Mouse (Mus musculus): ENCODE data around the gene Dynlrb2. TPM values are rescaled to one million over a fixed set of nuclear protein-coding genes. Genes with fewer than 3 reads are reported as not detected.

Gene Dynlrb2
- polyA plus RNA-seq, 1 experiment from 2014 or later: not detected

DNA sequence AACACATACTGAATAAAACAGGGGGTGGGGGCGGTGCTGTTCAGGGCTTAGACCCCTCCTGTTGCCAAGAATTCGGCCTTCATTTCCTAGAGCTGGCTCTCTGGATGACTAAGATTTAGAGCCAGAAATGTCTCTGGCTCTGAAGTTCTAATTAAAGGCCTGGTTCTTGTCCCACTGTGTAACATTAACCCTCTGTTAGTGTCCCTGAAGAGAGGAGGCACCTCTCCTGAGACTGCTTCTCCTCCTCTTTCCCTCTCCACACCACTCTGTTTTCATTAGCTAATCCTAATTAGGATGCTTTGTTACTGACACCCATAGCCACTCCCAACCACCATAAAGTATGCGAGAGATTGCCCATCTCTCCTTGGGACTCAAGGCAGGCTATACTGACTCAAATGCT is 22.0 kb upstream of the Dynlrb2 start:
- H3K9ac ChIP-seq (replicated peaks; ENCODE audit: low read length): no peak overlapping the region
- H3K36me3 ChIP-seq (replicated peaks; ENCODE audit: control insufficient read depth, insufficient read depth, low read depth, low read length): no peaks in the 10 kb centered on the region
- H3K4me3 ChIP-seq (ENCODE audit: low read depth, low read length): no peak overlapping the region
- ATAC-seq (replicated peaks; ENCODE audit: insufficient number of reproducible peaks, low FRiP score, low TSS enrichment, low read depth) (no peak), DNase-seq (ENCODE audit: low spot score) (no peak)
- no peaks in the 10 kb centered on the region for H3K27me3 ChIP-seq (ENCODE audit: control insufficient read depth, insufficient read depth, low read length)
- no peak overlapping the region for H3K4me2 ChIP-seq (ENCODE audit: low read depth, low read length)
- H3K9me3 ChIP-seq (replicated peaks; ENCODE audit: control insufficient read depth, low read length): no peaks in the 10 kb centered on the region
- H3K4me1 ChIP-seq (ENCODE audit: control insufficient read depth, insufficient read depth, low read length): no peaks in the 10 kb centered on the region
- H3K27ac ChIP-seq (replicated peaks; ENCODE audit: low read depth, low read length): no peak overlapping the region
- WGBS: 32% methylated on average over 3 of the region's 3 CpGs

GRCm38 (mm10) chr8:116484087-116484486 is 20.7 kb upstream of the Dynlrb2 start:
- Histone ChIP-seq H3K9ac (replicated peaks; ENCODE audit: low read length) (no peak overlapping the region), H3K36me3 (replicated peaks; ENCODE audit: control insufficient read depth, insufficient read depth, low read depth, low read length) (no peaks in the 10 kb centered on the region), H3K4me3 (ENCODE audit: low read depth, low read length) (no peak overlapping the region), H3K4me1 (ENCODE audit: control insufficient read depth, insufficient read depth, low read length) (no peaks in the 10 kb centered on the region), H3K9me3 (replicated peaks; ENCODE audit: control insufficient read depth, low read length) (no peaks in the 10 kb centered on the region), H3K27me3 (ENCODE audit: control insufficient read depth, insufficient read depth, low read length) (no peaks in the 10 kb centered on the region), H3K27ac (replicated peaks; ENCODE audit: low read depth, low read length) (no peak overlapping the region), H3K4me2 (ENCODE audit: low read depth, low read length) (no peak overlapping the region)
- ATAC-seq (replicated peaks; ENCODE audit: insufficient number of reproducible peaks, low FRiP score, low TSS enrichment, low read depth) (no peak), DNase-seq (ENCODE audit: low spot score) (peak; percentile 83)
- 24% methylated on average over 2 of the region's 2 CpGs for WGBS

- Histone ChIP-seq H3K9me3 (replicated peaks; ENCODE audit: control insufficient read depth, low read length) (no peaks in the 10 kb centered on the region), H3K9ac (replicated peaks; ENCODE audit: low read length) (no peak overlapping the region), H3K27me3 (ENCODE audit: control insufficient read depth, insufficient read depth, low read length) (no peaks in the 10 kb centered on the region), H3K4me1 (ENCODE audit: control insufficient read depth, insufficient read depth, low read length) (no peaks in the 10 kb centered on the region), H3K27ac (replicated peaks; ENCODE audit: low read depth, low read length) (no peak overlapping the region), H3K4me2 (ENCODE audit: low read depth, low read length) (no peak overlapping the region), H3K36me3 (replicated peaks; ENCODE audit: control insufficient read depth, insufficient read depth, low read depth, low read length) (no peaks in the 10 kb centered on the region), H3K4me3 (ENCODE audit: low read depth, low read length) (no peak overlapping the region)
- DNase-seq (ENCODE audit: low spot score) (no peak), ATAC-seq (replicated peaks; ENCODE audit: insufficient number of reproducible peaks, low FRiP score, low TSS enrichment, low read depth) (no peak)
- 72% methylated on average over 2 of the region's 2 CpGs for WGBS
Observed at GRCm38 (mm10) chr8:116488546-116488945, 16.2 kb upstream of the Dynlrb2 start.

DNA sequence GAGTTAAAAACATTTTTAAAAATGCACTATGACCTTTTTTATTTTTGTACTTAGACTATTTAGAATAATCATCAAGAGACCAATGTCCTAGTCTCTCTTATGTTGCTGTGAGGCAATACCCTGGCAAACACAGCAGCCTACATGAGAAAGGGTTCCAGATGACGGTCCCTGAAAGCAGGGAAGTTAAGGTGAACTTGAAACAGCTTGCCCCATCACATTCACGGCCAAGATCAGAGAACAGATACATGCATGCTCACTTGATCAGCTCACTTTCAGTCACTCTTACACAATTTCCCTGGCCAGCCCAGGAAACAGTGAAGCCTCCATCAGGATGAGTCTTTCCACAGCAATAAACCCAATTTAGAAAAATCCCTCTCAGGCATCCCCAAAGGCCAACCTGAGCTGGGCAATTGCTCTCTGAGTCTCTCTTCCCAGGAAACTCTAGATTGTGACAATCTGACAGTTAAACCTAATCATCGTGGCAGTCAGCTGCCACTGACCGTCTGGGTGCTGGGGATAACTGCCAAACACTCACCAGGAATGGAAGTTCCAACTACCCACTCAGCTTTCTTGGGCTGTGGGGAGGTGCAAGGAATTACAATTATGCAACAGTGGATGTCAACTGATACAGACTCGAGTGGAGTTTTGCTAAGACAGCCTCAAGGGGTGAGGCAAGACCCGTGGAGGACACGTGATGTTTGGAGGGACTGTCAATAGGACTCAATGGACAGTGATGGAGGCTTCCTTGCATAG is 4.5 kb upstream of the Dynlrb2 start:
- Histone ChIP-seq H3K9ac (replicated peaks; ENCODE audit: low read length) (no peak overlapping the region), H3K36me3 (replicated peaks; ENCODE audit: control insufficient read depth, insufficient read depth, low read depth, low read length) (no peaks in the 10 kb centered on the region), H3K9me3 (replicated peaks; ENCODE audit: control insufficient read depth, low read length) (no peaks in the 10 kb centered on the region), H3K4me3 (ENCODE audit: low read depth, low read length) (no peak overlapping the region), H3K4me2 (ENCODE audit: low read depth, low read length) (no peak overlapping the region), H3K27me3 (ENCODE audit: control insufficient read depth, insufficient read depth, low read length) (no peaks in the 10 kb centered on the region), H3K27ac (replicated peaks; ENCODE audit: low read depth, low read length) (no peak overlapping the region), H3K4me1 (ENCODE audit: control insufficient read depth, insufficient read depth, low read length) (no peaks in the 10 kb centered on the region)
- ATAC-seq (replicated peaks; ENCODE audit: insufficient number of reproducible peaks, low FRiP score, low TSS enrichment, low read depth): no peak
- WGBS: 80% methylated on average over 7 of the region's 7 CpGs
- no peak for DNase-seq (ENCODE audit: low spot score)

DNA sequence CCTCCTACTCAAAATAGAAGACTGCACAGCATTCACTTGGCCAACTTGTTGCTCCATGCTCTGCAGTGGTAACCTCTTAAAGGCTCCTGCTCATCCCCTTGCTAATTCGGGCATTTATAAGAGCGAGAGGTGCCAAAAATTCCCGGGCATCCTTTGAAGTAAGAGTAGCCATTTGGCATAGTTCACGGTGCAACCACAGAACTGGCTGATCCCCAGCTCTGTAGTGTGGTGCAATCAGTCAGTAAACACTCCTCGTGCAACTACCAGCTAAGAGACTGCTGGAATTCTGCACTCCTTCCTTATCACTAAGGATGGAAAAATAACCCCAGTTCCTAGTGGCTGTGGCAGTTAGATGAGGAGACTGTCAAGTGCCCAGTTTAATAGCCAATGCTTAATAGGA is 3.9 kb downstream of the Dynlrb2 start:
- Histone ChIP-seq H3K36me3 (replicated peaks; ENCODE audit: control insufficient read depth, insufficient read depth, low read depth, low read length) (no peaks in the 10 kb centered on the region), H3K9me3 (replicated peaks; ENCODE audit: control insufficient read depth, low read length) (no peaks in the 10 kb centered on the region), H3K27me3 (ENCODE audit: control insufficient read depth, insufficient read depth, low read length) (no peaks in the 10 kb centered on the region), H3K4me2 (ENCODE audit: low read depth, low read length) (no peak overlapping the region), H3K4me3 (ENCODE audit: low read depth, low read length) (no peak overlapping the region), H3K9ac (replicated peaks; ENCODE audit: low read length) (no peak overlapping the region), H3K27ac (replicated peaks; ENCODE audit: low read depth, low read length) (no peak overlapping the region), H3K4me1 (ENCODE audit: control insufficient read depth, insufficient read depth, low read length) (no peaks in the 10 kb centered on the region)
- WGBS: 80% methylated on average over 5 of the region's 5 CpGs
- DNase-seq (ENCODE audit: low spot score): no peak
- ATAC-seq (replicated peaks; ENCODE audit: insufficient number of reproducible peaks, low FRiP score, low TSS enrichment, low read depth): no peak

DNA sequence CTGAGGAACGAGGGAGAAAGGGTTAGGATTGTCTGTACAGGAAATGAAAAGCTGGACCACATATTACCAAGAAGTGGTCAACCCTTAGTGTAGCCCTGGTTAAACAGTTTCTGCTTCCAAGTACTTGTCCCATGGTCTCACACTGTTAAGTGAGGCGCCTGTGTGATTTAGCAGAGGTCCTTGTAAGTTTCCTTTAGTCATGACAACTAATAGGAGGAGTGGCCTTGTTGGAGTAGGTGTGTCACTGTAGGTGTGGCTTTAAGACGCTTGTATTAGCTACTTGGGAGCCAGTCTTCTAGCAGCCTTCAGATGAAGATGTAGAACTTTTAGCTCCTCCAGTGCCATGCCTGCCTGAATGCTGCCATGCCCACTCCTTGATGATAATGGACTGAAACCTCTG is 4.5 kb downstream of the Dynlrb2 start:
- H3K9me3 ChIP-seq (replicated peaks; ENCODE audit: control insufficient read depth, low read length): no peaks in the 10 kb centered on the region
- H3K4me2 ChIP-seq (ENCODE audit: low read depth, low read length): no peak overlapping the region
- H3K9ac ChIP-seq (replicated peaks; ENCODE audit: low read length): no peak overlapping the region
- 65% methylated on average over 3 of the region's 3 CpGs for WGBS
- H3K27ac ChIP-seq (replicated peaks; ENCODE audit: low read depth, low read length): no peak overlapping the region
- H3K4me1 ChIP-seq (ENCODE audit: control insufficient read depth, insufficient read depth, low read length): no peaks in the 10 kb centered on the region
- H3K36me3 ChIP-seq (replicated peaks; ENCODE audit: control insufficient read depth, insufficient read depth, low read depth, low read length): no peaks in the 10 kb centered on the region
- H3K27me3 ChIP-seq (ENCODE audit: control insufficient read depth, insufficient read depth, low read length): no peaks in the 10 kb centered on the region
- H3K4me3 ChIP-seq (ENCODE audit: low read depth, low read length): no peak overlapping the region
- ATAC-seq (replicated peaks; ENCODE audit: insufficient number of reproducible peaks, low FRiP score, low TSS enrichment, low read depth) (no peak), DNase-seq (ENCODE audit: low spot score) (no peak)

DNA sequence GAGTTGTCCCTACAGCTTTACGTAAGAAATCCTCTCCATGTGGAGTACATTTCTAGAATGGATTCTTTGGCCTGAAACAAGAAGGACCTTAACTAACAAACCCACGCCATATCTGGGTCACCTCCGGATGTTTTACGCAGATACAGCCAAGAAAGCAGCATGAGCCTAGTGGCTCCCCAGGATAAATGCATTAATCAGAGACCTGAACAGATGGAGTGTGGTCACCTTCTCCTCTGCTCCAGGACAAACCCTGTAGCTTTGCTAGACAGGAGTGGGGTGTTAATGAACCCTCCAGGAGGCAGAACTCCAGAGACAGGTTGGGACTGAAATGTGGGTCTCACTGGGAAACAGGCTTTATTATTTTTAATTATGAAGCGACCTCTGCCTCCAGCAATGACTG is 14.9 kb downstream of the Dynlrb2 start:
- no peaks in the 10 kb centered on the region for H3K4me1 ChIP-seq (ENCODE audit: control insufficient read depth, insufficient read depth, low read length)
- WGBS: 92% methylated on average over 5 of the region's 5 CpGs
- H3K36me3 ChIP-seq (replicated peaks; ENCODE audit: control insufficient read depth, insufficient read depth, low read depth, low read length): no peaks in the 10 kb centered on the region
- DNase-seq (ENCODE audit: low spot score) (no peak), ATAC-seq (replicated peaks; ENCODE audit: insufficient number of reproducible peaks, low FRiP score, low TSS enrichment, low read depth) (no peak)
- no peaks in the 10 kb centered on the region for H3K27me3 ChIP-seq (ENCODE audit: control insufficient read depth, insufficient read depth, low read length)
- H3K9me3 ChIP-seq (replicated peaks; ENCODE audit: control insufficient read depth, low read length): peaks cover 6% of the 10 kb centered on the region; the same call in 1 of the 2 replicates
- H3K9ac ChIP-seq (replicated peaks; ENCODE audit: low read length): no peak overlapping the region
- H3K27ac ChIP-seq (replicated peaks; ENCODE audit: low read depth, low read length): no peak overlapping the region
- H3K4me3 ChIP-seq (ENCODE audit: low read depth, low read length): no peak overlapping the region
- no peak overlapping the region for H3K4me2 ChIP-seq (ENCODE audit: low read depth, low read length)

DNA sequence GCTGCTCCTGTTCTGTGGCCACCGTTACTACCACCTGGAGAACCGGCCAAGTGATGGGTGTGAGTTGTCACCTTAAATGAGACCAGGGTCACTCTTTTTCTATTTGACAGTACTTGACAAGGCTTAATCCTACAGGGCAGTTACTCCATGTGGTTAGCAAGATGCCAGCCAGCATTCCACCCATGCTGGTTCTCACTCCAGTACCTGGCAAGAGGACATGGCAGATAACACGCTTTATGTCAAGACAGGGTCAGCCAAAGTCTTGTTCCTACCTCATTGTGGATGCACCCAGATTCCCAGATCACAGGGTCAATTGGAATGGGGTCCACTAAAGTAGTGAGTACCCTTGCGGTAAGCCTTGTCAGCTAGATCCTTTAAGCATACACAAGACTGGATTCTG is 16.4 kb downstream of the Dynlrb2 start:
- ATAC-seq (replicated peaks; ENCODE audit: insufficient number of reproducible peaks, low FRiP score, low TSS enrichment, low read depth): no peak
- Histone ChIP-seq H3K36me3 (replicated peaks; ENCODE audit: control insufficient read depth, insufficient read depth, low read depth, low read length) (no peaks in the 10 kb centered on the region), H3K4me1 (ENCODE audit: control insufficient read depth, insufficient read depth, low read length) (no peaks in the 10 kb centered on the region), H3K27me3 (ENCODE audit: control insufficient read depth, insufficient read depth, low read length) (no peaks in the 10 kb centered on the region), H3K9me3 (replicated peaks; ENCODE audit: control insufficient read depth, low read length) (peaks cover 6% of the 10 kb centered on the region; the same call in 1 of the 2 replicates), H3K9ac (replicated peaks; ENCODE audit: low read length) (no peak overlapping the region), H3K4me3 (ENCODE audit: low read depth, low read length) (no peak overlapping the region), H3K4me2 (ENCODE audit: low read depth, low read length) (no peak overlapping the region), H3K27ac (replicated peaks; ENCODE audit: low read depth, low read length) (no peak overlapping the region)
- 90% methylated on average over 4 of the region's 4 CpGs for WGBS
- DNase-seq (ENCODE audit: low spot score): no peak

All from embryonic facial prominence, embryonic 11.5 days (tissue).